Mouse (Mus musculus) retina, adult 2 months (tissue): ENCODE data around the gene Setmar.
"Not testable (repeated sequence)": the region's sequence is repeated elsewhere in the genome, so short reads cannot be mapped to it uniquely, and the experiment has no call there.

ENCODE experiments used
- DNase-seq: peaks from one replicate; pipeline ENCODE4 v3.0.0-alpha.2; 2012; ENCODE audit warnings: low read depth, low spot score

The Setmar gene

GRCm38 (mm10) chr6:108064918-108065526 is at the start of gene Setmar:
Gene Setmar (plus strand): TSS chr6:108065045.
- DNase-seq: peak; percentile 96

GRCm38 (mm10) chr6:108021646-108022045 is 43.2 kb upstream of the Setmar start:
- DNase-seq: no peak

- not testable (repeated sequence) for DNase-seq
These were observed 9.8 kb upstream of the Setmar start for GRCm38 (mm10) chr6:108055041-108055440.

GRCm38 (mm10) chr6:108055946-108056345 is 8.9 kb upstream of the Setmar start:
- DNase-seq: no peak

GRCm38 (mm10) chr6:108057353-108057752 is 7.5 kb upstream of the Setmar start:
- no peak for DNase-seq

- no peak for DNase-seq
These were observed 6.8 kb upstream of the Setmar start for GRCm38 (mm10) chr6:108058066-108058465.

- DNase-seq: no peak
These were observed 3.7 kb upstream of the Setmar start for GRCm38 (mm10) chr6:108061121-108061520.

GRCm38 (mm10) chr6:108065583-108065982 is 738 bp downstream of the Setmar start:
- DNase-seq: peak; percentile 65

GRCm38 (mm10) chr6:108070947-108071346 is 6.1 kb downstream of the Setmar start:
- no peak for DNase-seq

- no peak for DNase-seq
These were observed 8.2 kb downstream of the Setmar start for GRCm38 (mm10) chr6:108073071-108073470.

GRCm38 (mm10) chr6:108073931-108074330 is 9.1 kb downstream of the Setmar start:
- DNase-seq: no peak

- DNase-seq: no peak
These were observed 9.8 kb downstream of the Setmar start for GRCm38 (mm10) chr6:108074624-108075023.

GRCm38 (mm10) chr6:108075857-108076256 is 11.0 kb downstream of the Setmar start:
- no peak for DNase-seq

GRCm38 (mm10) chr6:108091296-108091695 is 26.5 kb downstream of the Setmar start:
- DNase-seq: no peak

- DNase-seq: no peak
These were observed 27.8 kb downstream of the Setmar start for GRCm38 (mm10) chr6:108092646-108093045.

GRCm38 (mm10) chr6:108093449-108093848 is 28.6 kb downstream of the Setmar start:
- no peak for DNase-seq

GRCm38 (mm10) chr6:108095445-108095844 is 30.6 kb downstream of the Setmar start:
- no peak for DNase-seq

GRCm38 (mm10) chr6:108098171-108098845 is 33.5 kb downstream of the Setmar start:
- DNase-seq: peak; percentile 33

GRCm38 (mm10) chr6:108098846-108099217 is 34.0 kb downstream of the Setmar start:
- no peak for DNase-seq

- no peak for DNase-seq
These were observed 37.3 kb downstream of the Setmar start for GRCm38 (mm10) chr6:108101936-108102830.

- DNase-seq: no peak
These were observed 42.5 kb downstream of the Setmar start for GRCm38 (mm10) chr6:108107376-108107775.

GRCm38 (mm10) chr6:108110336-108110735 is 45.5 kb downstream of the Setmar start:
- no peak for DNase-seq
